Mouse (Mus musculus): ENCODE data around the gene Olfr689.
"Not testable (repeated sequence)": the region's sequence is repeated elsewhere in the genome, so short reads cannot be mapped to it uniquely, and the experiment has no call there.

The Olfr689 gene

GRCm38 (mm10) chr7:105310865-105311264 lies at the start of gene Olfr689:
Olfr689 (plus strand) TSS chr7:105311165.
- DNase-seq = no peak

- DNase-seq = no peak
These were observed 38.5 kb upstream of the Olfr689 start for GRCm38 (mm10) chr7:105272426-105272825.

- no peak for DNase-seq
These were observed 23.2 kb upstream of the Olfr689 start, which contains the start of gene Olfr688 for GRCm38 (mm10) chr7:105287795-105288194. Olfr688 (plus strand) TSS chr7:105288095.

GRCm38 (mm10) chr7:105290051-105290450 lies 20.9 kb upstream of the Olfr689 start:
- no peak for DNase-seq

- no peak for DNase-seq
These were observed 14.3 kb downstream of the Olfr689 start for GRCm38 (mm10) chr7:105325302-105325701.

- no peak for DNase-seq
These were observed 23.0 kb downstream of the Olfr689 start, which contains the start of gene Olfr690 for GRCm38 (mm10) chr7:105334004-105334403. Olfr690 (minus strand) TSS chr7:105334104.

- DNase-seq = no peak
These were observed 31.2 kb downstream of the Olfr689 start, which contains the start of gene Olfr691 for GRCm38 (mm10) chr7:105342170-105342569. Olfr691 (minus strand) TSS chr7:105342270.

GRCm38 (mm10) chr7:105342752-105343151 lies 31.8 kb downstream of the Olfr689 start:
- no peak for DNase-seq

GRCm38 (mm10) chr7:105356064-105356463 lies 45.1 kb downstream of the Olfr689 start:
- DNase-seq = not testable (repeated sequence)

- not testable (repeated sequence) for DNase-seq
These were observed 45.5 kb downstream of the Olfr689 start for GRCm38 (mm10) chr7:105356487-105356886.

GRCm38 (mm10) chr7:105361713-105362112 lies 50.7 kb downstream of the Olfr689 start:
- DNase-seq = no peak

- no peak for DNase-seq
These were observed 56.3 kb downstream of the Olfr689 start for GRCm38 (mm10) chr7:105367268-105367667.

- DNase-seq = no peak
These were observed 57.0 kb downstream of the Olfr689 start, which contains the start of gene Olfr692 for GRCm38 (mm10) chr7:105367930-105368329. Olfr692 (plus strand) TSS chr7:105368230.

GRCm38 (mm10) chr7:105368521-105368920 lies 57.6 kb downstream of the Olfr689 start:
- no peak for DNase-seq

All from kidney, postnatal 4 days (tissue).